Mouse (Mus musculus) neural tube, embryonic 12.5 days (tissue): ENCODE data around the gene Fancl. TPM values are rescaled to one million over a fixed set of nuclear protein-coding genes. Genes with fewer than 3 reads are reported as not detected.

Experiments used
- ATAC-seq: fragments of 200-750 bp; cut with Nextera tagmentation; 2 replicates; pipeline ENCODE4 v1.8.0; 2017; ENCODE audit warnings: low read depth, mild to moderate bottlenecking, moderate TSS enrichment, moderate library complexity; ENCODE audit not compliant: low FRiP score
- H3K27ac ChIP-seq: fragments of 300-500 bp; sonication (generic); 2 replicates; pipeline ENCODE4 v1.5.1; 2016
- H3K27me3 ChIP-seq: fragments of 300-500 bp; sonication (generic); replicated peaks from 2 replicates; pipeline ENCODE4 v1.6.1; 2016; ENCODE audit warnings: mild to moderate bottlenecking
- H3K36me3 ChIP-seq: fragments of 300-500 bp; sonication (generic); 2 replicates; pipeline ENCODE4 v1.6.1; 2016; ENCODE audit warnings: mild to moderate bottlenecking
- H3K4me1 ChIP-seq: fragments of 300-500 bp; sonication (generic); 2 replicates; pipeline ENCODE4 v1.6.1; 2016
- H3K4me2 ChIP-seq: fragments of 300-500 bp; sonication (generic); replicated peaks from 2 replicates; pipeline ENCODE4 v1.6.1; 2016; ENCODE audit warnings: mild to moderate bottlenecking
- H3K4me3 ChIP-seq: fragments of 300-500 bp; sonication (generic); 2 replicates; pipeline ENCODE4 v1.5.1; 2016
- H3K9ac ChIP-seq: fragments of 300-500 bp; sonication (generic); 2 replicates; pipeline ENCODE4 v1.6.1; 2016; ENCODE audit warnings: mild to moderate bottlenecking
- H3K9me3 ChIP-seq: fragments of 300-500 bp; sonication (generic); 2 replicates; pipeline ENCODE4 v1.6.1; 2016; ENCODE audit warnings: mild to moderate bottlenecking
- WGBS: fragments of 180-500 bp; shearing (Covaris S2); methylation state at CpG from one replicate; pipeline ENCODE4 v1.1.7; 2016; 5-methylcytosine and 5-hydroxymethylcytosine counted together
- polyA plus RNA-seq: library from polyadenylated mRNA; unstranded; fragments of >200 nt; fragmentation: Nextera tagmentation; extraction: Ambion mirVana; gene quantifications from 2 replicates; pipeline ENCODE4 v1.2.1, GENCODE M21; 2016

The Fancl gene
- polyA plus RNA-seq, 1 experiment from 2014 or later, result 16.0 TPM

DNA sequence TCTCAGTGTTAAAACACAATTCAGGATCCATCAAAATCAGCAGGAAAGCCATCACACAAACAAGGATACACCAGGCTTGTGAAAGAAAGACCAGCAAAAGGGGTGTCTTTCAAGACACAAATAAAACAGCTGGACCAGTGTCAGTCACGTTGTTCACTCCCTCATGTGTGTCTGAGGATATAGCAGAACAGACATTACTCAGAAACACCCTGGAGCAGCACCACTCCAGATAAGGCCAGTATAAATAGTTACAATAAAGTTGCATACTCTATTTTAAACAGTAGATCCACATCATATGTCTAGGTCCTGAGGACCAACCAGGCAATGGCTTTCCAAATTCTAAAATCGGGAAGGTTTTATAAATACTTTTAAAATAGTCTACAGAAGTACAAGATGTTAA is 130.2 kb downstream of the Fancl start:
- Histone ChIP-seq H3K36me3 (no peaks in the 10 kb centered on the region), H3K4me2 (no peak overlapping the region), H3K4me3 (no peak overlapping the region), H3K9ac (no peak overlapping the region), H3K4me1 (no peaks in the 10 kb centered on the region), H3K27ac (no peak overlapping the region), H3K9me3 (no peaks in the 10 kb centered on the region), H3K27me3 (no peaks in the 10 kb centered on the region)
- ATAC-seq, result no peak
- 67% methylated on average over 2 of the region's 2 CpGs for WGBS

GRCm38 (mm10) chr11:26518991-26519390 is 133.1 kb downstream of the Fancl start:
- Histone ChIP-seq H3K4me3 (no peak overlapping the region), H3K4me1 (no peaks in the 10 kb centered on the region), H3K36me3 (no peaks in the 10 kb centered on the region), H3K9me3 (no peaks in the 10 kb centered on the region), H3K4me2 (no peak overlapping the region), H3K27me3 (no peaks in the 10 kb centered on the region), H3K9ac (no peak overlapping the region), H3K27ac (no peak overlapping the region)
- 89% methylated on average over 3 of the region's 3 CpGs for WGBS
- ATAC-seq, result no peak

Other genes with a start within 250 kb of the Fancl start
- gene 5730522E02Rik, start 175.4 kb upstream of the Fancl start, polyA plus RNA-seq, result 7.7 and 8.9 TPM in 2 replicates
- not detected in 2 replicates for gene Gm6899, start 207.1 kb downstream of the Fancl start, polyA plus RNA-seq
- 10.7 and 11.1 TPM in 2 replicates for gene Vrk2, start 207.9 kb downstream of the Fancl start, polyA plus RNA-seq